21 mouse cellular contexts compared by ENCODE assay signal in genomic region chr9:40794926-40795325, GRCm38 (mm10). TPM values are rescaled to one million over a fixed set of nuclear protein-coding genes. Genes with fewer than 3 reads are reported as not detected.
A peak's percentile ranks its signal among the peaks of the same experiment; 100 is the strongest.
DNase-seq lines count a peak whose midpoint lies in the region; ATAC-seq and TF ChIP-seq lines count a peak whose summit lies in the region.
"Had no signal": no experiment of that assay in that cellular context is flagged by ENCODE, and none has a peak within 500 bp of the region (broad histone marks: within the 10 kb centered on the region; RNA-seq: fewer than 3 reads in every experiment).

No protein-coding gene starts in this region.

- intact Hi-C loops in gastrocnemius, adult 2 months (cut with DNase I) = no loop called here
- intact Hi-C loops in gastrocnemius, postnatal 14 days (cut with DNase I; ENCODE audit: low total_unique reads) = no loop called here

- H3K36me3 ChIP-seq in megakaryocyte, embryonic 14.5 days (replicated peaks; ENCODE audit: low read length) = no peaks in the 10 kb centered on the region
- H3K36me3 ChIP-seq: embryonic facial prominence, embryonic 12.5 days; forebrain, embryonic 15.5 days; heart, embryonic 13.5 days; hindbrain, embryonic 12.5 days had no signal

- no peak for ATAC-seq in megakaryocyte, adult 5-6 weeks (ENCODE audit: poor library complexity, severe bottlenecking)
- ATAC-seq: forebrain, embryonic 15.5 days; hindbrain, embryonic 16.5 days; inflammation-experienced regulatory T-cells, adult 6 months; intestine, postnatal 0 days had no signal

- DNase-seq in gastrocnemius, adult 2 months = no peak
- DNase-seq in gastrocnemius, postnatal 14 days = no peak
- DNase-seq in ZHBTc4 (ENCODE audit: low read depth, low spot score) = peak; percentile 90
- DNase-seq in kidney, adult 8-10 months = no peak
- DNase-seq in cerebellum, postnatal 36 days = no peak
- DNase-seq: adrenal gland, adult 8-10 months; adrenal gland, postnatal 36 days; cerebellum, adult 8-10 months; cerebellum, postnatal 14 days; gastrocnemius, postnatal 25 days; heart, postnatal 10 days; heart, postnatal 4 days had no signal

- peaks cover 49% of the 10 kb centered on the region for H3K4me1 ChIP-seq in megakaryocyte, embryonic 14.5 days

- H3K9me3 ChIP-seq in megakaryocyte, embryonic 14.5 days = no peaks in the 10 kb centered on the region
- H3K9me3 ChIP-seq: embryonic facial prominence, embryonic 12.5 days; forebrain, embryonic 15.5 days; heart, embryonic 13.5 days; hindbrain, embryonic 12.5 days had no signal

- no peak for TF ChIP-seq CTCF in gastrocnemius, adult 2 months (IDR thresholded peaks at IDR 0.05)

- H3K4me3 ChIP-seq in gastrocnemius, adult 2 months = no peak overlapping the region
- H3K4me3 ChIP-seq in megakaryocyte, embryonic 14.5 days (replicated peaks) = peak overlapping the region; percentile 18
- H3K4me3 ChIP-seq: embryonic facial prominence, embryonic 12.5 days; forebrain, embryonic 15.5 days; heart, embryonic 13.5 days; hindbrain, embryonic 12.5 days had no signal

- H3K27me3 ChIP-seq in megakaryocyte, embryonic 14.5 days (replicated peaks) = no peaks in the 10 kb centered on the region
- H3K27me3 ChIP-seq: embryonic facial prominence, embryonic 12.5 days; forebrain, embryonic 15.5 days; heart, embryonic 13.5 days; hindbrain, embryonic 12.5 days had no signal

- H3K27ac ChIP-seq in gastrocnemius, adult 2 months = peak overlapping the region; percentile 13; the same call in 1 of the 2 replicates
- H3K27ac ChIP-seq: embryonic facial prominence, embryonic 12.5 days; forebrain, embryonic 15.5 days; hindbrain, embryonic 12.5 days had no signal

RNA-seq across cellular contexts. Expression of gene Hspa8, which starts 5.9 kb away (rescaled TPM):
- 1,000 to 10,000 TPM; 1,297 to 1,609 TPM for total RNA-seq in gastrocnemius, adult 2 months (2021)
- total RNA-seq in gastrocnemius, postnatal 14 days (2021) = 1,000 to 10,000 TPM in 1 of 2 experiments, 100 to 1,000 TPM in 1; 949 to 1,245 TPM
- 811 and 986 TPM in 2 replicates for polyA plus RNA-seq in megakaryocyte, embryonic 14.5 days (2012; ENCODE audit: insufficient read depth, low replicate concordance)
- total RNA-seq in megakaryocyte, adult 5-6 weeks (2015) = 2,454 and 2,467 TPM in 2 replicates
- 3,359 and 3,514 TPM in 2 replicates for total RNA-seq in megakaryocyte, adult 5-6 weeks (2017)
